Mouse (Mus musculus): ENCODE measurements at regions not wholly inside any gene's neighbourhood (a gene's known extent, or its start where the extent isn't known, plus 50 kb on each side); places are given as distances from the start of the nearest gene placed in this dataset.

DNA sequence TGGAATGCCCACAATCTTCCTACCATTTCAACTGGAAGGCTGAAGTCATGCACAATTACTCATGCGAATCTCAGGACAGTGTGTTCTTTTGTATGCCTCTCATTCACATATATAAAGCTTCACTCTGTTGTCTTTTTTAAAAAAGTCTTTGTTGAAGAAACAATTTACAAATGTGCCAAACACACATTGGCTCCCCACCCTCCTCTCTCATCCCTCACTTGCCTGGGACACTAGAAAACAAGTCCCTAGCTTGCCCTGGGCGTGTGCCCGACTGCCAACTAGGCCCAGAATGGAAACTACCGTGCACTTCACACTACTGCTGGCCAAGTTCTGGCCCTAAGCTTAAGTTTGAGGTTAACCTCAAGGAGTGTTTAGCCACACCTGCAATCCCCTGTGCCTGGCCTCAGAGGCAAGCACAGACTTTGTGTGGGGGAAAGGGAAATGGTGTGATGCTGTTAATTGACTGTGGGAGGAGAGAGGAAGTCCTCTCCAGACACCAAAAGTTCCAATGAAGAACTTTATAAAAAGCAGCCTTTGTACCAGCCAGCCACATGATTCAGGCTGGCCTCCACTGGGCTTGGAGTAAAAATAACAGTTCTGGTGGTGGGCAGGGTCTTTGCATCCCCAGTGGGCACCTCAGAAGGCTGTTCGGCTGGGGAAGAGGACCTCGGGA lies 70.2 kb upstream of the Picalm start:
- peak overlapping the region; percentile 82 for H3K9ac ChIP-seq
- H3K36me3 ChIP-seq = no peaks in the 10 kb centered on the region
- H3K4me1 ChIP-seq (replicated peaks) = peaks cover 99% of the 10 kb centered on the region
- H3K4me3 ChIP-seq (replicated peaks) = peak overlapping the region; percentile 53
- WGBS (ENCODE audit: insufficient replicate concordance) = 26% methylated on average over 6 of the region's 6 CpGs
- DNase-seq = no peak
- H3K9me3 ChIP-seq (replicated peaks) = no peaks in the 10 kb centered on the region
- H3K27ac ChIP-seq = peak overlapping the region; percentile 99
- no peak for ATAC-seq (ENCODE audit: low read depth)
- H3K27me3 ChIP-seq = no peaks in the 10 kb centered on the region
- peak overlapping the region; percentile 77 for H3K4me2 ChIP-seq

DNA sequence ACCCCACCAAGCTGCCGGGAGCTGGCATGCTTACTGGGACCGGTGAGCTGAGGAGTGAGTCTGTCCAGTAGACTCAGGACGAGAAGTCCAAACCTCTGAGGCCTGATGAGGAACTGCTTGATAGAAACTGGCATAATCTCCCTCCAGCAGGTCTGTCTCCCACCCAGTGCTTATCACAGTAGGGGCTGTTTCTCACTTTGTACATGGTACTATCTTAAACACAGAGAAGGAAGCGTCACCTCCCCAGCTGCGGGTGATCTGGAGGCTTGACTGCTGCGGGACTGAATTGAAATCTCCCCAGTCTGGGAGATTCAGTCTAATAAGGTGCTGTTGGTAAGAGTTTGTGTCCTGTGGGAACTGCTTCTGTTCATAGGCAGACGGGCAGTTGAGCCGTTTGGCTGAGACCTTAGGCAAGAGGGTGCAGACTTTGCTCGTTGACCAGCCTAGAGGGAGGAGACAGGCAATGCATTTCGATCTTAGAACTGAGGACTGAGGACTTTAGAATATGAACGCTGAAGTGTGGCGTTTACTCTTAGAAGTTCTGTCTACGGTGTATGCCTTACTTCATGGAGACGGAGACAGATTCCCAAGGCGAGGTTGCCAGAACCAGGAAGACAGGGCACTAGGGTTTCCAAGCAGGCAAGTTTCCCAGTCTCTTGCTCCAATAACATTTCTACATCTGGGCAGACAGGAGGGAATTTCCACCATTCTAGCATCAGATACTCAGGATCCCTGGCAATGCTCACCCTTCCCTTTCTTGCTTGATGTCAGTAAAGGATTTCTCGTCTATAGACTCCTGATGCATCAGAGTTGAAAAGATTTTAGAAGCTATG lies 69.5 kb upstream of the Picalm start:
- H3K27me3 ChIP-seq = no peaks in the 10 kb centered on the region
- peak; percentile 84 for DNase-seq
- peak overlapping the region; percentile 99 for H3K27ac ChIP-seq
- peaks cover 99% of the 10 kb centered on the region for H3K4me1 ChIP-seq (replicated peaks)
- peak overlapping the region; percentile 82 for H3K9ac ChIP-seq
- peak overlapping the region; percentile 53 for H3K4me3 ChIP-seq (replicated peaks)
- H3K36me3 ChIP-seq = no peaks in the 10 kb centered on the region
- H3K9me3 ChIP-seq (replicated peaks) = no peaks in the 10 kb centered on the region
- peak; percentile 86 for ATAC-seq (ENCODE audit: low read depth)
- 17% methylated on average over 16 of the region's 16 CpGs for WGBS (ENCODE audit: insufficient replicate concordance)
- H3K4me2 ChIP-seq = peak overlapping the region; percentile 77

DNA sequence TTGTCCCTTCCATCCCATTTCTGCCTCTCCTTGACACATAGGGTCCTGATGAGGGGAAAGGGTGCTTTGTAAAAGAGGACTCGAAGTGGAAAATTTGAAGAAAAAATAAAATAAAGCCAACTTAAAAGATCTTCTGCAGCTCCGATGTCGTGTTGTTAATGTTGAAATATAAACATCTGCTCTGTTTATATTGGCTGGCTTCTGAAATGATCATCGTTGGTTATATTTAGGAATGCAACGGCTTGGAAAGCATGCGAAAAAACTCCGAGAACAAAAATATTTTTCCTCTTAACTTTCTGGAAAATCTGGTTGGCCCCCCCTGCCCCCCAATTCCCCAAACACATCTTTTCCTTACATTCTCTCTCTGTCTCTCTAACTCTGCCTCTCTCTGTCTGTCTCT lies 68.3 kb upstream of the Picalm start:
- Histone ChIP-seq H3K9ac (peak overlapping the region; percentile 82), H3K4me2 (peak overlapping the region; percentile 77), H3K4me3 (replicated peaks) (peak overlapping the region; percentile 53), H3K4me1 (replicated peaks) (peaks cover 99% of the 10 kb centered on the region), H3K36me3 (no peaks in the 10 kb centered on the region), H3K27me3 (no peaks in the 10 kb centered on the region), H3K27ac (peak overlapping the region; percentile 99), H3K9me3 (replicated peaks) (no peaks in the 10 kb centered on the region)
- ATAC-seq (ENCODE audit: low read depth) = no peak
- no peak for DNase-seq
- WGBS (ENCODE audit: insufficient replicate concordance) = 79% methylated on average over 7 of the region's 7 CpGs

DNA sequence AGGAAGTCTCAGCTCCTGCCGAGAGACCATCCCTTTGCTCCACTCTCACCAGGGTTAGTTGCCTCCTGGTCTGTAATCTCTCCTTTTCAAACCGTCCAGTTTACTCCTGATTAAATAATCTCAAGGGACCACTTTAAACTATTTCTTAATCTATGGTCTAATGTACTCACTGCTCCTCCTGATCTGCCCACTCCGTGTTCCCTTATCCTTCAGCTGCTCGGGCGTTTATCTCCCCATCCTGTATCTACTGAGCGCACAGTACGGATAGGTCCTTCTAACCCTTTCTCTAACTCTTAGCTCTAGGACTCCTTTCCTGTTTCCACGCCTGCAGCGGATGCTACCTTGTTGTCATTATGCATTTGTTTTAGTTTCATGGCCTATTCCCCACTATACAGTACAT lies 67.1 kb upstream of the Picalm start:
- Histone ChIP-seq H3K9ac (peak overlapping the region; percentile 82), H3K27me3 (no peaks in the 10 kb centered on the region), H3K4me2 (peak overlapping the region; percentile 77), H3K36me3 (no peaks in the 10 kb centered on the region), H3K27ac (peak overlapping the region; percentile 99), H3K4me3 (replicated peaks) (peak overlapping the region; percentile 38), H3K4me1 (replicated peaks) (peaks cover 99% of the 10 kb centered on the region), H3K9me3 (replicated peaks) (no peaks in the 10 kb centered on the region)
- peak; percentile 75 for DNase-seq
- 17% methylated on average over 9 of the region's 9 CpGs for WGBS (ENCODE audit: insufficient replicate concordance)
- ATAC-seq (ENCODE audit: low read depth) = peak; percentile 90

DNA sequence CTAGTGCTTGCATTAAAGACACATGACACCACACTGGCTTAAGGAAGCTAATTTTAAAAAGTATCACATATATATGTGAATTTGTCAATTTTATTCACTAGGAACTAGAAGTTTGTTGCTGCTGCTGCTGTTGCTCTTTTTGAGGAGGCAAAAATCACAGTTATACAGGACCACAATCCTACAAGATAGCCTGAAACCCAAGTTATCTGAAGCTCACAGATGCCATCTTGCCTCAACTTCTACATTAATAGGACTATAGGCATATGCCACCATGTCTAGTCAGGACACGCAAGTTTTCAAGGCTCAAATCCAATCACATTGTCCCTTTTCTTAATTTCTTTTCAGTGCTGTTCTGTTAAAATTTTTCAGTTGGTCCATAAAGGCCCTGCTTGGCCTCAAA lies 65.8 kb upstream of the Picalm start:
- H3K4me3 ChIP-seq (replicated peaks) = no peak overlapping the region
- peaks cover 99% of the 10 kb centered on the region for H3K4me1 ChIP-seq (replicated peaks)
- no peaks in the 10 kb centered on the region for H3K36me3 ChIP-seq
- ATAC-seq (ENCODE audit: low read depth) (no peak), DNase-seq (no peak)
- H3K27me3 ChIP-seq = no peaks in the 10 kb centered on the region
- WGBS (ENCODE audit: insufficient replicate concordance) = 48% methylated on average over 1 of the region's 1 CpGs
- H3K4me2 ChIP-seq = peak overlapping the region; percentile 77
- H3K27ac ChIP-seq = peak overlapping the region; percentile 99
- H3K9ac ChIP-seq = peak overlapping the region; percentile 82
- H3K9me3 ChIP-seq (replicated peaks) = no peaks in the 10 kb centered on the region

DNA sequence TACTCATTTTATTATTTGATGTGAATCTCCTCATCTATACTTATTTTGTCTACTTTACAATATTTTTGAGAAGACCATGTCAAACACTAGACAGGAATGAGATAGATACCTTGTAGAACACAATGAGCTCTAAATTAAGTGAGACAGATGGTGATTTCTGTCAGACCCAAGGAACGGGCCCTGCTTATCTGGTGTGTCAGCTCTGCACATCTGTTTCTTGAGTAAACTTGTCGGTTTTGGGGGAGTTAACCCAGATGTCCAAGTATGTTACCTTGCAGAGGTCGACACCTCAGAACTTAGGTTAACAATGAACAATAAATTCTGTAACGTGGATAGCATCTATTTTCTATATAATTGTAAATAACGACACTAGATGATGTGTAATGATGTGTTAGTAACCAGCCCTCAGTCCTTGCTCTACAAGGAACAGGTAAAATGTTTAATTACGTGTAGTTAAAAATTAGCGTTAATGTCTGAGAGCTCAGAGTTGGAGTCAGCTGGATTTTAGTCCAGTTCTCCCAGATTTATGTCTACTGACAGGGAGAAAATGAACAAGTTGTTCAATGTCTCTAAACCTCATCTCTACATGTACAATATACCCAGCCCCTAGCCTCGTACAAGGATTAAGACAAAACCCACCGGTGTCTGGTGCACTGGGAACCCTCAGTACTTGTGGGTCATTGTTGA lies 64.6 kb upstream of the Picalm start:
- H3K27ac ChIP-seq = peak overlapping the region; percentile 99
- WGBS (ENCODE audit: insufficient replicate concordance) = 54% methylated on average over 9 of the region's 9 CpGs
- H3K4me1 ChIP-seq (replicated peaks) = peaks cover 94% of the 10 kb centered on the region
- ATAC-seq (ENCODE audit: low read depth) (peak; percentile 13), DNase-seq (peak; percentile 56)
- H3K36me3 ChIP-seq = no peaks in the 10 kb centered on the region
- peak overlapping the region; percentile 77 for H3K4me2 ChIP-seq
- no peak overlapping the region for H3K4me3 ChIP-seq (replicated peaks)
- no peaks in the 10 kb centered on the region for H3K9me3 ChIP-seq (replicated peaks)
- peak overlapping the region; percentile 82 for H3K9ac ChIP-seq
- no peaks in the 10 kb centered on the region for H3K27me3 ChIP-seq

DNA sequence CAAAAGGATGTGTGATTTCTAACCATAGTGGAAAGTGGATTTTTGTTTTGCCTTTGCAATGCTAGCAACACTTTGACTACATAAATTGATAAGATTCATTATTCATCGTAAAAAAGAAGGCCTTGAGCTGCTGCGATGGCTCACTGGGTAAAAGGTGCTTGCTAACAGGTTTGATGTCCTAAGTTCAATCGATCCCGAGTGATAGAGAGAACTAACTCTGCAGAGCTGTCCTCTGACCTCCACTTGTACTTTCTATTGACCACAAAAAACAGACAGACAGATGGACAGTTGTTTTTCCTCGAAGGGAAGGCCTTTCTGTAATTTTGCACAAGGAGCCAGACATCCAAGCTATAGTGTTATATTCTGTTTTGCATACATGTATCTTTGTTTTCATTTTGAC lies 63.7 kb upstream of the Picalm start:
- no peak overlapping the region for H3K4me3 ChIP-seq (replicated peaks)
- no peak for DNase-seq
- H3K27ac ChIP-seq = peak overlapping the region; percentile 99
- no peaks in the 10 kb centered on the region for H3K9me3 ChIP-seq (replicated peaks)
- 73% methylated on average over 5 of the region's 5 CpGs for WGBS (ENCODE audit: insufficient replicate concordance)
- H3K9ac ChIP-seq = peak overlapping the region; percentile 48
- ATAC-seq (ENCODE audit: low read depth) = no peak
- H3K27me3 ChIP-seq = no peaks in the 10 kb centered on the region
- no peak overlapping the region for H3K4me2 ChIP-seq
- H3K36me3 ChIP-seq = no peaks in the 10 kb centered on the region
- peaks cover 88% of the 10 kb centered on the region for H3K4me1 ChIP-seq (replicated peaks)

DNA sequence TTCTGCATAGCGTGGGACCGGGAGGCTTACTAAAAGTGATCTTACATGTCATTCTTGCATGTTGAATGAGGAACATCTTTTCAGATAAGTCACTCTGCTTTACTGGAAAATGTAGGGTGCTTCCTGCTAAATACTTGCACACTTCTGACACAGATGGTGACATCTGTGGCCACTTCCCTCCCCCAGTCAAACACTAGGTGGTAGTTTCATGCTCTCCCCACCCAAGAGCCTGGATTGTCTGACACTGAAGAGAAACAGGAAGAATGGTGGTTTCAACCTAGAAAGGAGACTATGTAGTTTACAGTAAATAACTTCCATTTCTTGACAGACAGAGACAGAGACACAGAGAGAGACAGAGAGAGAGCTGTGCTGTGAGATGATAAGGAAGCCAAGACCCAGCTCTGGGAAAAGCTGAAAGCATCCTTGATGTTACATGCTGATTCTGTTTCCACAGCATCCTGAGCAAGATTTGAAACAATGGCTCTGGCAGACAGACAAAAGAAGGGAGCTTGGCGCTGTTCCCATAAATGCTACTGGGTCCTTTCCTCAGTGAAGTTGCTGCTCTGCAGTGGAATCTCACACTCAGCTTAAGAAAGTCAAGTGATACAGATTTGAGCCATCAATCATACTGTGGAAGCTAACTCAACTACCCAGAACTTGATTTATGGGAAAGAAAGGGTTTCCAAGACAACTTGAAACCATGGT lies 61.9 kb upstream of the Picalm start:
- ATAC-seq (ENCODE audit: low read depth) (peak; percentile 55), DNase-seq (no peak)
- H3K27ac ChIP-seq = peak overlapping the region; percentile 99
- H3K4me1 ChIP-seq (replicated peaks) = peaks cover 79% of the 10 kb centered on the region
- H3K4me2 ChIP-seq = no peak overlapping the region
- 39% methylated on average over 3 of the region's 3 CpGs for WGBS (ENCODE audit: insufficient replicate concordance)
- H3K9me3 ChIP-seq (replicated peaks) = no peaks in the 10 kb centered on the region
- H3K36me3 ChIP-seq = no peaks in the 10 kb centered on the region
- H3K27me3 ChIP-seq = no peaks in the 10 kb centered on the region
- peak overlapping the region; percentile 18; the same call in 1 of the 2 replicates for H3K9ac ChIP-seq
- H3K4me3 ChIP-seq (replicated peaks) = no peak overlapping the region

DNA sequence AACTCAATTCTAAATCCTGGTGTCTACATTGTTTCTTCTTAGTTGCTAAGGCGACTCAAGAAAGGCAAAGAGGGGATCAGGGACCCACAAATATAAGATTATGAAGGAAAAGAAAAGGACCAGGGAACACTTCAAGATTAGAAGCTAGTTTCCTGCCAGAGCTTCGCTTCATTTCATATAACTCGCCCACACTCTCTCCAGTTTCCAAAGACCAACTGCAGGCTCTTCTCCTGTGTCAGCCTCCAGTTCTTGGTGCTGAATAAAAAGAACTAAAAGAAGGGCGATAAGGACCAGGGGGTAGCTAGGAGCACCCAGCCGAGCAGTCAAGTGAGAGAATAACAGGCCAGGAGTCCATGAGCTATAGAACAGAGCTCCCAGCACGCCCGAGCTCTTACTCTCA lies 59.7 kb upstream of the Picalm start:
- Histone ChIP-seq H3K4me3 (replicated peaks) (no peak overlapping the region), H3K9me3 (replicated peaks) (no peaks in the 10 kb centered on the region), H3K4me1 (replicated peaks) (peaks cover 78% of the 10 kb centered on the region), H3K4me2 (no peak overlapping the region), H3K9ac (no peak overlapping the region), H3K36me3 (no peaks in the 10 kb centered on the region), H3K27me3 (no peaks in the 10 kb centered on the region), H3K27ac (peak overlapping the region; percentile 40)
- ATAC-seq (ENCODE audit: low read depth) = no peak
- 81% methylated on average over 7 of the region's 7 CpGs for WGBS (ENCODE audit: insufficient replicate concordance)
- DNase-seq = no peak

DNA sequence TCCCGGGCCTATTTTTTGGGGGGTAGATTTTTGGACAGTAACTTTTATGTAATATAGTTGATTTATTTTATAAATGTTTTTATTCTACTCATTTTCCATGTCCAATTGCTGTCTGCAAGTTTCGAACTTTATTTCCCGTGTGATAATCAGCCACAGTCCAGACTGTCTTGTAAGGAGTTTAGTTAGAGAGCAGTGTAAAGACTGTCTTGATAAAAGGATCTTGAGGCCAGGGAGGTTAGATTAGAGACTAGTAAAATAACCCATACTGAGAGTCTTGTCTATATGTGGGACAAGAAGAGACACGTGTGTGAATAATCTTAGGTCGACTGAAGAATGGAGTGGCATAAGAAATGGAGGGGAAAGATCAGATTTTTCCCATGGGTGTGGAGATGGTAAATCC lies 56.1 kb upstream of the Picalm start:
- Histone ChIP-seq H3K9me3 (replicated peaks) (no peaks in the 10 kb centered on the region), H3K4me2 (no peak overlapping the region), H3K27me3 (no peaks in the 10 kb centered on the region), H3K27ac (peak overlapping the region; percentile 95), H3K9ac (peak overlapping the region; percentile 60), H3K4me1 (replicated peaks) (peaks cover 79% of the 10 kb centered on the region), H3K4me3 (replicated peaks) (no peak overlapping the region), H3K36me3 (no peaks in the 10 kb centered on the region)
- DNase-seq (no peak), ATAC-seq (ENCODE audit: low read depth) (peak; percentile 57)
- 33% methylated on average over 5 of the region's 5 CpGs for WGBS (ENCODE audit: insufficient replicate concordance)

DNA sequence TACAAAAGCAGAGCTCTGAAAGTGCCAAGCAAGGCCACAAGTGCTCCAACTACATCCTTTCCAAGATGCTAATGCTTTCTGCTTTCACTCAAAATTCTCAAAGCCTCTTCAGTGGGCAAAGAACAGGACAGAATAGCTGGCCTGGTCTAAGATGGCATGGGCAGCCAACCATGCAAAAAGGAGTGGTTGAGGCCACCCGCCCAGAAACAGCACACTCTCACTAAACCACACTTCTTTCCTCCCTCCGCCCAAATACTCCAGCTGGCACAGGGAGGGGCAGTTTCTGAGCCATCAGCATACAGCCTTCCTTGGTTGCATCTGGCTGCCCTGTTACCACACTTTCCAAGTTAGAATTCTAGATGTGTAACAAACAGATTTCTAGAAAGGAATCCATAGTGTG lies 55.4 kb upstream of the Picalm start:
- Histone ChIP-seq H3K27ac (peak overlapping the region; percentile 95), H3K4me2 (peak overlapping the region; percentile 33), H3K36me3 (no peaks in the 10 kb centered on the region), H3K27me3 (no peaks in the 10 kb centered on the region), H3K4me1 (replicated peaks) (peaks cover 83% of the 10 kb centered on the region), H3K9me3 (replicated peaks) (no peaks in the 10 kb centered on the region), H3K9ac (peak overlapping the region; percentile 60), H3K4me3 (replicated peaks) (no peak overlapping the region)
- peak; percentile 76 for ATAC-seq (ENCODE audit: low read depth)
- DNase-seq = no peak
- WGBS (ENCODE audit: insufficient replicate concordance) = 26% methylated on average over 2 of the region's 2 CpGs
